Mouse (Mus musculus): ENCODE results near the gene S100a4.

The S100a4 gene

GRCm38 (mm10) chr3:90600458-90601195 is 2.9 kb upstream of the S100a4 start:
- no peak for DNase-seq

- no peak for DNase-seq
These were observed 2.0 kb upstream of the S100a4 start, which contains the start of gene Gm42674 for GRCm38 (mm10) chr3:90601486-90602110. Gene Gm42674 (plus strand): TSS chr3:90601904.

- peak; percentile 81 for DNase-seq
These were observed 845 bp downstream of the S100a4 start for GRCm38 (mm10) chr3:90604416-90604815.

GRCm38 (mm10) chr3:90605049-90605448 is 1.5 kb downstream of the S100a4 start:
- no peak for DNase-seq

GRCm38 (mm10) chr3:90605736-90606135 is 2.2 kb downstream of the S100a4 start:
- no peak for DNase-seq

GRCm38 (mm10) chr3:90606185-90606584 is 2.6 kb downstream of the S100a4 start:
- no peak for DNase-seq

GRCm38 (mm10) chr3:90607361-90607760 is 3.8 kb downstream of the S100a4 start:
- DNase-seq, result no peak

GRCm38 (mm10) chr3:90608223-90608622 is 4.7 kb downstream of the S100a4 start, which contains the start of gene S100a5:
Gene S100a5 (plus strand): TSS chr3:90608523.
- DNase-seq, result no peak

- DNase-seq, result no peak
These were observed 5.5 kb downstream of the S100a4 start for GRCm38 (mm10) chr3:90609102-90609501.

- DNase-seq, result no peak
These were observed 7.9 kb downstream of the S100a4 start for GRCm38 (mm10) chr3:90611494-90611893.

GRCm38 (mm10) chr3:90612061-90612460 is 8.5 kb downstream of the S100a4 start:
- no peak for DNase-seq

GRCm38 (mm10) chr3:90612728-90613291 is 9.2 kb downstream of the S100a4 start, which contains the start of gene S100a6:
Gene S100a6 (plus strand): TSS chr3:90612882.
- DNase-seq, result peak; percentile 72

GRCm38 (mm10) chr3:90613461-90614147 is 10.0 kb downstream of the S100a4 start:
- DNase-seq, result no peak

- DNase-seq, result no peak
These were observed 10.6 kb downstream of the S100a4 start for GRCm38 (mm10) chr3:90614148-90614530.

- DNase-seq, result no peak
These were observed 11.2 kb downstream of the S100a4 start for GRCm38 (mm10) chr3:90614611-90615251.

- peak; percentile 82 for DNase-seq
These were observed 11.8 kb downstream of the S100a4 start for GRCm38 (mm10) chr3:90615415-90615814.

GRCm38 (mm10) chr3:90615911-90616310 is 12.3 kb downstream of the S100a4 start:
- no peak for DNase-seq

- DNase-seq, result no peak
These were observed 14.0 kb downstream of the S100a4 start for GRCm38 (mm10) chr3:90617586-90617985.

- no peak for DNase-seq
These were observed 18.0 kb downstream of the S100a4 start for GRCm38 (mm10) chr3:90621552-90621951.

GRCm38 (mm10) chr3:90623435-90624071 is 20.0 kb downstream of the S100a4 start:
- DNase-seq, result peak; percentile 72

GRCm38 (mm10) chr3:90625496-90625895 is 21.9 kb downstream of the S100a4 start:
- DNase-seq, result no peak
